Mouse (Mus musculus) hindbrain, embryonic 15.5 days (tissue): ENCODE results near the gene Sort1. TPM values are rescaled to one million over a fixed set of nuclear protein-coding genes. Genes with fewer than 3 reads are reported as not detected.

Source experiments
- ATAC-seq: fragments of 200-750 bp; cut with Nextera tagmentation; 2 replicates; pipeline ENCODE4 v1.8.0; 2017; ENCODE audit warnings: low read depth, moderate number of reproducible peaks, moderate TSS enrichment; ENCODE audit not compliant: low FRiP score
- H3K27ac ChIP-seq: fragments of 300-500 bp; sonication (generic); replicated peaks from 2 replicates; pipeline ENCODE4 v1.5.1; 2015; ENCODE audit warnings: mild to moderate bottlenecking, inconsistent platforms
- H3K27me3 ChIP-seq: fragments of 300-500 bp; sonication (generic); 2 replicates; pipeline ENCODE4 v1.6.1; 2015; ENCODE audit warnings: control low read depth, inconsistent platforms
- H3K36me3 ChIP-seq: fragments of 300-500 bp; sonication (generic); 2 replicates; pipeline ENCODE4 v1.6.1; 2015; ENCODE audit warnings: control low read depth, inconsistent platforms
- H3K4me1 ChIP-seq: fragments of 300-500 bp; sonication (generic); replicated peaks from 2 replicates; pipeline ENCODE4 v1.6.1; 2015; ENCODE audit warnings: control low read depth, inconsistent platforms
- H3K4me2 ChIP-seq: fragments of 300-500 bp; sonication (generic); 2 replicates; pipeline ENCODE4 v1.6.1; 2015; ENCODE audit warnings: moderate library complexity, mild to moderate bottlenecking, inconsistent platforms
- H3K4me3 ChIP-seq: fragments of 300-500 bp; sonication (generic); 2 replicates; pipeline ENCODE4 v1.5.1; 2015; ENCODE audit warnings: mild to moderate bottlenecking, inconsistent platforms
- H3K9ac ChIP-seq: fragments of 300-500 bp; sonication (generic); 2 replicates; pipeline ENCODE4 v1.6.1; 2015; ENCODE audit warnings: inconsistent platforms
- H3K9me3 ChIP-seq: fragments of 300-500 bp; sonication (generic); 2 replicates; pipeline ENCODE4 v1.6.1; 2016; ENCODE audit warnings: control low read depth, inconsistent platforms
- WGBS: fragments of 180-500 bp; shearing (Covaris S2); methylation state at CpG from one replicate; pipeline ENCODE4 v1.1.7; 2015; 5-methylcytosine and 5-hydroxymethylcytosine counted together
- polyA plus RNA-seq: library from polyadenylated mRNA; unstranded; fragments of >200 nt; fragmentation: Nextera tagmentation; extraction: Ambion mirVana; gene quantifications from 2 replicates; pipeline ENCODE4 v1.2.1, GENCODE M21; 2015

The Sort1 gene
- polyA plus RNA-seq, 1 experiment from 2014 or later = 20.8 TPM

- peak overlapping the region; percentile 64 for H3K27ac ChIP-seq
- peak; percentile 72 for ATAC-seq
- H3K4me1 ChIP-seq = peaks cover 30% of the 10 kb centered on the region
- no peak overlapping the region for H3K9ac ChIP-seq
- H3K27me3 ChIP-seq = no peaks in the 10 kb centered on the region
- H3K9me3 ChIP-seq = no peaks in the 10 kb centered on the region
- H3K4me2 ChIP-seq = no peak overlapping the region
- peaks cover 73% of the 10 kb centered on the region for H3K36me3 ChIP-seq
- WGBS = 34% methylated on average over 22 of the region's 22 CpGs
- no peak overlapping the region for H3K4me3 ChIP-seq
Observed at GRCm38 (mm10) chr3:108401692-108402527, 118.0 kb downstream of the Sort1 start.

GRCm38 (mm10) chr3:108402528-108402920, 118.6 kb downstream of the Sort1 start:
- no peak overlapping the region for H3K9ac ChIP-seq
- 58% methylated on average over 15 of the region's 15 CpGs for WGBS
- no peak overlapping the region for H3K4me2 ChIP-seq
- H3K27me3 ChIP-seq = no peaks in the 10 kb centered on the region
- no peaks in the 10 kb centered on the region for H3K9me3 ChIP-seq
- no peak for ATAC-seq
- H3K36me3 ChIP-seq = peaks cover 71% of the 10 kb centered on the region
- peak overlapping the region; percentile 64 for H3K27ac ChIP-seq
- H3K4me1 ChIP-seq = peaks cover 34% of the 10 kb centered on the region
- H3K4me3 ChIP-seq = no peak overlapping the region

GRCm38 (mm10) chr3:108405536-108406305, 121.8 kb downstream of the Sort1 start:
- WGBS = 14% methylated on average over 14 of the region's 14 CpGs
- Histone ChIP-seq H3K9ac (no peak overlapping the region), H3K4me1 (peaks cover 62% of the 10 kb centered on the region), H3K36me3 (peaks cover 40% of the 10 kb centered on the region), H3K27me3 (no peaks in the 10 kb centered on the region), H3K9me3 (no peaks in the 10 kb centered on the region), H3K4me3 (no peak overlapping the region), H3K4me2 (peak overlapping the region; percentile 2; the same call in 1 of the 2 replicates), H3K27ac (peak overlapping the region; percentile 14)
- ATAC-seq = no peak

GRCm38 (mm10) chr3:108406306-108406885, 122.5 kb downstream of the Sort1 start:
- H3K4me1 ChIP-seq = peaks cover 69% of the 10 kb centered on the region
- no peak overlapping the region for H3K9ac ChIP-seq
- ATAC-seq = no peak
- no peaks in the 10 kb centered on the region for H3K9me3 ChIP-seq
- H3K4me2 ChIP-seq = no peak overlapping the region
- H3K4me3 ChIP-seq = no peak overlapping the region
- H3K27ac ChIP-seq = peak overlapping the region; percentile 14
- peaks cover 34% of the 10 kb centered on the region for H3K36me3 ChIP-seq
- whole genome bisulfite sequencing = 53% methylated on average over 24 of the region's 24 CpGs
- no peaks in the 10 kb centered on the region for H3K27me3 ChIP-seq

GRCm38 (mm10) chr3:108408517-108409008, 124.7 kb downstream of the Sort1 start:
- peaks cover 37% of the 10 kb centered on the region for H3K36me3 ChIP-seq
- H3K27me3 ChIP-seq = no peaks in the 10 kb centered on the region
- no peak overlapping the region for H3K4me3 ChIP-seq
- H3K27ac ChIP-seq = no peak overlapping the region
- peaks cover 80% of the 10 kb centered on the region for H3K4me1 ChIP-seq
- 75% methylated on average over 8 of the region's 8 CpGs for WGBS
- ATAC-seq = no peak
- H3K4me2 ChIP-seq = no peak overlapping the region
- H3K9me3 ChIP-seq = no peaks in the 10 kb centered on the region
- H3K9ac ChIP-seq = no peak overlapping the region

GRCm38 (mm10) chr3:108409656-108410358, 125.9 kb downstream of the Sort1 start:
- peak overlapping the region; percentile 83 for H3K4me2 ChIP-seq
- H3K9me3 ChIP-seq = no peaks in the 10 kb centered on the region
- H3K4me1 ChIP-seq = peaks cover 92% of the 10 kb centered on the region
- peak overlapping the region; percentile 51 for H3K9ac ChIP-seq
- no peaks in the 10 kb centered on the region for H3K27me3 ChIP-seq
- WGBS = 10% methylated on average over 8 of the region's 8 CpGs
- ATAC-seq = peak; percentile 8
- H3K36me3 ChIP-seq = peaks cover 34% of the 10 kb centered on the region
- peak overlapping the region; percentile 35 for H3K4me3 ChIP-seq
- peak overlapping the region; percentile 91 for H3K27ac ChIP-seq

GRCm38 (mm10) chr3:108410359-108410714, 126.5 kb downstream of the Sort1 start:
- Histone ChIP-seq H3K4me2 (peak overlapping the region; percentile 83), H3K27ac (peak overlapping the region; percentile 91), H3K9ac (peak overlapping the region; percentile 51), H3K27me3 (no peaks in the 10 kb centered on the region), H3K4me1 (peaks cover 92% of the 10 kb centered on the region), H3K4me3 (peak overlapping the region; percentile 35), H3K36me3 (peaks cover 32% of the 10 kb centered on the region), H3K9me3 (no peaks in the 10 kb centered on the region)
- WGBS = 0% methylated on average over 5 of the region's 5 CpGs
- peak; percentile 20 for ATAC-seq

Other genes starting within 250 kb of the Sort1 start
- gene Gstm4, start 239.2 kb upstream of the Sort1 start, polyA plus RNA-seq = 18.2 and 18.6 TPM in 2 replicates
- gene Ampd2, start 197.4 kb upstream of the Sort1 start, polyA plus RNA-seq = 57.9 and 66.2 TPM in 2 replicates
- gene Gnat2, start 191.3 kb upstream of the Sort1 start, polyA plus RNA-seq = 0.17 and 0.46 TPM in 2 replicates
- gene Gnai3, start 137.9 kb upstream of the Sort1 start, polyA plus RNA-seq = 120 and 122 TPM in 2 replicates
- gene Gpr61, start 129.2 kb upstream of the Sort1 start, polyA plus RNA-seq = 6.1 and 6.4 TPM in 2 replicates
- gene Amigo1, start 97.7 kb upstream of the Sort1 start, polyA plus RNA-seq = 13.3 and 16.6 TPM in 2 replicates
- 3.4 and 3.5 TPM in 2 replicates for gene Cyb561d1, start 82.9 kb upstream of the Sort1 start, polyA plus RNA-seq
- gene Atxn7l2, start 73.1 kb upstream of the Sort1 start, polyA plus RNA-seq = 20.3 and 24.3 TPM in 2 replicates
- 0.47 and 1.2 TPM in 2 replicates for gene Sypl2, start 57.4 kb upstream of the Sort1 start, polyA plus RNA-seq
- 237 and 247 TPM in 2 replicates for gene Psma5, start 27.2 kb upstream of the Sort1 start, polyA plus RNA-seq
- 0.35 and 0.50 TPM in 2 replicates for gene Mybphl, start 80.8 kb downstream of the Sort1 start, polyA plus RNA-seq
- 11.5 and 14.5 TPM in 2 replicates for gene Psrc1, start 99.8 kb downstream of the Sort1 start, polyA plus RNA-seq
- gene Celsr2, start 131.5 kb downstream of the Sort1 start, polyA plus RNA-seq = 43.1 and 44.9 TPM in 2 replicates
- 197 and 219 TPM in 2 replicates for gene Sars, start 161.1 kb downstream of the Sort1 start, polyA plus RNA-seq